Mouse (Mus musculus) CD4-positive, CD25-positive, alpha-beta regulatory T cell, adult 2 months (primary cell): ENCODE results near the gene Arl3.
A peak's percentile ranks its signal among the peaks of the same experiment; 100 is the strongest.

Experiments used
- DNase-seq: peaks from one replicate; pipeline ENCODE4 v3.0.0-alpha.2; 2012; ENCODE audit warnings: low read depth, low spot score

Gene Arl3

DNA sequence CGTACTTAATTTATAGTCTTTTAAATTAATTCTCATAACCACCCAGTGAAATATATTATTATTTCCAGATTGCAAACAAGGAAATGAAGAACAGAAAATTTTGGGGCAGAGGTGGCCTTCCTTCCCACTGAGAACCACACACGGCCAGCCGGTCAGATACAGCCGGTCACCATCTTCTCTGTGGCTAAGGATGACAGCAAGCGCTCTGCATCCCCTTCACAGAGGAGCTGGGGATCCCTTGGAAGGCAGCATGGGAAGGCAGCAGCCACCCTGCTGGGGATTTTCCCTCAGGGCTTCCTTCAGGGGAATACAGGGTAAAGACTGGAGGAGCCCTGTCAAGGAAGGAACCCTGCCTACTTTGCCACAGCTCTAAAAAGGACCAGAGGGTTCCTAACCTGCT, 39.5 kb downstream of the Arl3 start:
- DNase-seq, result no peak

- DNase-seq, result no peak
Observed at GRCm38 (mm10) chr19:46533066-46533465, 39.9 kb downstream of the Arl3 start.

DNA sequence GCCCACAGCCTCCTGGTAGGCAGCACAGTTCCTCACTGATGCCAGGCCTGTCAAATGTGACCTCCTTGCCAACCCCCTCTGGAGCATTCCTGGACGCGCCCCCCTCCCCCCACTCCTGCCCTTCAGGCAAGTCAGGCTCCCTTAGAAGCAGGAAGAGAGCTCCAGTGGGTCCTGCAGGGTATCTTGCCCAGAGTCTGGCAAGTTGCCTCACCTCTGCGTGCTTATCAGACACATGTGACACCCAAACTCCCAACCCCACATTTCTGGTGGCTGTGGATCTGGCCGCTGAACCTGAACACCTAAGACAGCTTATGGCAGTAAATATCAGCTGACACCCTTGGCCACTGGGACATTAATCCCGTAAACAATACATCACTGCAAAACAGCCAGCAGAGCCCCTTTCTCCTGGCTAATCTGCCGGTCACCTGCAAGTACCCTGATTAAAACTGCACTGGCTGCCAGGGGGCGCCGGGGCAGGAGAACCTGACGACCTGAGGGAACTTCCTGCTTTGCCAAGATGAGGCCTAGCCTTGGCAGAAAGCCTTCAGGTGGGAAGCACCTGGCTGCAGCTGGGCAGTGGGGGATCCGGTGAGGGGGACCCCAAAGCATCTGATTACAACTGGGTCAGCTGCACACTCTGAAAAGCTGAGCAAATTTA, 40.8 kb downstream of the Arl3 start:
- DNase-seq, result no peak

GRCm38 (mm10) chr19:46531071-46532030, 41.6 kb downstream of the Arl3 start:
- no peak for DNase-seq

DNA sequence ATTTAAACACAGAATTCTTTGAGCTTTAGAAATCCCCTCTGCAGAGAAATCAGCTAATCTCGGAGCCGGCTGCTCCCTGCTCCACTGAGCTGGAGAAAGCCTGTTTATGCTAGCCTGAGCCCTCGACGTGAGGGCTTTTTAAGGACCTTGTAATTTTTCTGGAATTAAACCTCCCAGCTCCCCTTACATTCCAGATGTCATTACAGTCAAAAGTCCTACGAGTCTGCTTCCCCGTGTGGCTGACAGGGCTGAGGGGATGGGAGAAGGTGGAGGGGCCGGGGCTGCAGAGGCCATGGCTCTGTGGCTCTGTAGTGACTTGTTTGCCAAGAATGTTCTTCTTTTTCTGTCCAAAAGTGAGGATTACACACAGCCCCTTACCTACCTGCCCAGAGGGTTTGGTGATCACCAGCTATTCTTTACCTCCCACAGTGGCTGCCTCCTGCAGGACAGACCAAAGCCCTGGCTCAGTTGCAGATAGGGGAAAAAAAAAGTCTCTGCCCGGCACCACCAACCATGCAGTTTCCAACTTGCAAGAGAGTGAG, 42.5 kb downstream of the Arl3 start:
- DNase-seq, result no peak

DNA sequence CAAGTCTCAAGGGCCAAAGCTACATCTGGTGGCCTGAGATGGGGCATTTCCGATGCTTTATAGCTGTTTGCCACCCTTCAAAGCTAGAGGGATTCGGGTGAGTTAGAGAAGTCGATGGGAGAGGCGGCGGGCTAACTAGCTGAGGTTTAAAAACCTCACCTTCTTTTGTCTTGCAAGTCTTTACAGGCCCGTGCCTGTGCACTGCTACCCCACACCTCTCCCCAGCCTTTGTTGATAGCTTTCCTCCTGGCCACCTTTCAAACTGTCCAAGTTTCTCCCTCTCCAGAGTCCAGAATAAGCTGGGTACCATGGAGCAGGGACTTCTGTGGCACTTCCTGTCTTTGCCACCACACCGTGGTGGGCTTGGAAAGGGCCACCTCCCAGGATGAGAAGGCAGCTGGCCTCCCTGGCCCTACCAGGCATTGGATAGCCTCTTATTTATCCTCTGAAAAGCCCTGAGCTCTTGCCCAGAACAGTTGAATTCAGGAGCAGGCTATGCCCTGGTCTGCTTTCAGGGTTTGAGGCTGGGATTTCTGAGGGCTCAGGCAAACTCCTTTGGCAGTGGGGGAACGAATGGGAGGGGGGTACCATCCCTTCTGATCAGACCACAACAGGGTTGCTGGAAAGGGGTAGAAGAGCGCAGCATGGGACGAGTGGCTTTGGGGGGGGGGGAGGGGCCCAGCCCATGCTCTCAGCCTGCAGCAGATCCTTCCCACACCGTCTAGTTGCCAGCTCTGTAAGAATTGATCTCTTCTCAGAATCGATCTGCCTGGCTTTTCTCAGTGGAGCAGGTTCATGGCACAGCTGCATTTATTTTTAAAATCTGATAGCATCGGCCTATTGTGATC, 43.2 kb downstream of the Arl3 start:
- DNase-seq, result no peak

- DNase-seq, result peak; percentile 68
Observed at GRCm38 (mm10) chr19:46528529-46529213, 44.3 kb downstream of the Arl3 start.

- DNase-seq, result no peak
Observed at GRCm38 (mm10) chr19:46527632-46528528, 45.1 kb downstream of the Arl3 start.

GRCm38 (mm10) chr19:46525691-46526631, 47.0 kb downstream of the Arl3 start:
- DNase-seq, result no peak

- no peak for DNase-seq
Observed at GRCm38 (mm10) chr19:46524601-46525321, 48.2 kb downstream of the Arl3 start.

- DNase-seq, result no peak
Observed at GRCm38 (mm10) chr19:46524152-46524544, 48.9 kb downstream of the Arl3 start.

GRCm38 (mm10) chr19:46523480-46524151, 49.4 kb downstream of the Arl3 start:
- DNase-seq, result peak; percentile 46

- no peak for DNase-seq
Observed at GRCm38 (mm10) chr19:46523131-46523479, 49.9 kb downstream of the Arl3 start.

GRCm38 (mm10) chr19:46522433-46523044, 50.5 kb downstream of the Arl3 start:
- peak; percentile 49 for DNase-seq

DNA sequence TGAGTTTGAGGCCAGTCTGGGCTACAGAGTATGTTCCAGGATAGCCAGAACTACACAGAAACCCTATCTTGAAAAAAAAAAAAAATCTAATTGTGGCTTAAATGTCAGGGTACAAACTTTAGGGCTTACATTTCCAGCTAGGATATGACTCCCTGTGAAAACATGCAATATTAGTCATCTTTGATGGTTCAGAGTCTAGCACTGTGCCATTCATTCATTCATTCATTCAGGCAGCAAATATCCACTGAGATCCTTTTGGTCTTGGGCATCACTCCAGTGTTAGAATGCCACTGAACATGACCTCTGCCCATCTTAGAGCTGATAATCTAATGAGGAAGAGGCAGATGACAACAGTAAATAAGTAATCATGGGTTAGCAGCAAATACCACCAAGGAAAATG, 51.3 kb downstream of the Arl3 start:
- DNase-seq, result no peak

DNA sequence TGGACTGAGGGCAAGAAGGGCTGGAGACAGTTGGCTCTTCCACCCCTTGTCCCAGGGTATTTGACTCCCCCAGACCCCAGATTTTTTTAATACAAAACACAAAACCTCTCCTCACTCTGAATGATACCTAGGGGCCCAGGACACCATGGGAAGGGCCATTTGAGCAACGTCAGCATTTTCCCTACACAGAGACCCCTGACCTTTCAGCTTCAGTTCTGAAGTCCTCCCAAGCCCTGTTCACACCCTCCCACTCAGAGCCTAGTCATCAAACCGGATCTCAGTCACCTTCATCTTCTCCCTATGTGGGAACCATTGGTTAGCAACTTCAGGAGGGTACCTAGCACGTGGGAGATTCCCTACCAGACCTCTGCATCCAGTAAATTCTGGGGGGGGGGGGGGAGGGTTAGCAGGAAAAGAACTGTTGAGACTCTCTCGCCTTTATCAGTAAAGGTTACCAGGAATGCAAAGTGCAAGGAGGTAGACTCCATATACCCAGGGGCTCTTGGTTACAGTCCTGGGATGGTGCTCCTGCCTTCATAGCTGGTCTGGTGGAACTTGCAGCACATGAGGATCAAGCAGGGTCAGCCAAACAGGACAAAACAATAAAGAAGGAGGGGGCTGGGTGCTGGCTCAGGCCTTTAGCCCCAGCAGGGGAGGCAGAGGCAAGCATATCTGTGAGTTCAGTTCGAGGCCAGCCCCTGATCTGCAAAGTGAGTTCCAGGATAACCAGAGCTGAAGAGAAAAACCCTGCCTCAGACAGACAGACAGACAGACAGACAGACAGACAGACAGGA, 54.0 kb downstream of the Arl3 start:
- no peak for DNase-seq
